Mouse (Mus musculus): ENCODE measurements around the gene Vav1. TPM values are rescaled to one million over a fixed set of nuclear protein-coding genes. Genes with fewer than 3 reads are reported as not detected.

The Vav1 gene
- polyA plus RNA-seq, 1 experiment, result 3.4 TPM

DNA sequence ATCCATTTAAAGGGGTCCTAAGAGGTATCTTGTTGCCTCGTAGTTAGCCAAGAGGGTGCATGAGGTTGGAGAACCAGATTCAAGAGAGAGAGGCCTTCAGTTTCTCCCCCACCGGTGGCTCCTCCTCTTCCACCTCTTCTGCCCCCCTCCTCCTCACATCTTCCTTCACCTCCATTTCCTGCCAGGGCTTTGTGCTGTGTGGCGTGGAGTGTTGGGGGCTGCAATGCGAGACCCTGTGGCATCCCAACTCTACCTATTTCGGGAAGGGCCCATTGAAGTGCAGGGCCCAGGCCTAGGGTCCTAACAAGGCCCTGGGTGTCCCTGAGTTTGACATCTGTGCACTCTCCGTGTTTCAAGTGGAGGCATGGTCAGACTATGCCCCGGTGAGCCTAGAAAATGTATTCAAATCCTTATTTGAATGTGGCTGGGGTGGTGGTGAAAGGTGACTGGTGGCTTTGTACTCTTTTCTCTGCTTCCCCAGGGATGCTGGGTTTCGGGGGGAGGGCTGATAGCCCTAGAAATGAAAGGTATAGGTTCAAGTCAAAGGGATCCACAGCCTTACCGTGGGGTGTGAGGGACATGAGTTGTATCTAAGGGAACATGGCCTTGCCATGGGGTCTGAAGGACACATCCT is 808 bp downstream of the Vav1 start:
- Histone ChIP-seq H3K36me3 (ENCODE audit: control insufficient read depth, insufficient read depth, low read length) (no peaks in the 10 kb centered on the region), H3K4me1 (ENCODE audit: control insufficient read depth, insufficient read depth, low read length) (no peaks in the 10 kb centered on the region; the same call in 1 of the 2 replicates), H3K4me3 (ENCODE audit: insufficient read depth, low read depth, low read length) (no peak overlapping the region; the same call in 1 of the 2 replicates), H3K27me3 (replicated peaks; ENCODE audit: control insufficient read depth, insufficient read depth, low read length) (no peaks in the 10 kb centered on the region), H3K27ac (ENCODE audit: insufficient read depth, low read depth, low read length) (no peak overlapping the region)
- WGBS, result 66% methylated on average over 9 of the region's 9 CpGs
- no peak for TF ChIP-seq POLR2A (IDR thresholded peaks at IDR 0.05; ENCODE audit: low read depth, low read length)
- no peak for DNase-seq

DNA sequence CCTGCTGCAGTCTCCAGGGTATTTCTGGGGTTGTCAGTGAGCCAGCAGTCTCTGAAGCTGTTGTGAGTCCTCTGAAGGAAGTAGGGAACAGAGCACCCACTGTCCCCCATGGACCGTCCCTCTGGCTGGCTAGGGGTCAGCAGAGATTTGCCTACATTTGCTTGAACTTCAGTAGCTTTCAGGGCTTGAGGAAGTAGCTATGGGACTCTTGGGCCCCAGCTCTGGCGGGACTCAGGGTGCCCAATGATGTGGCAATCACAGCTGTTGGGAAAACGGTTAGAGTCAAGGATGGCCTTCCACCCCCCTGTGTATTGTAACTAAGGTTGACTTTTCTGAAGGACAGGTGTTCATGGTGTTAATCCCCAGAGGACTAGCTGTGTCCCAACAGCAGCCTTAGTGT is 1.5 kb downstream of the Vav1 start:
- Histone ChIP-seq H3K4me3 (ENCODE audit: insufficient read depth, low read depth, low read length) (no peak overlapping the region), H3K27me3 (replicated peaks; ENCODE audit: control insufficient read depth, insufficient read depth, low read length) (no peaks in the 10 kb centered on the region), H3K4me1 (ENCODE audit: control insufficient read depth, insufficient read depth, low read length) (no peaks in the 10 kb centered on the region; the same call in 1 of the 2 replicates), H3K27ac (ENCODE audit: insufficient read depth, low read depth, low read length) (no peak overlapping the region), H3K36me3 (ENCODE audit: control insufficient read depth, insufficient read depth, low read length) (no peaks in the 10 kb centered on the region)
- DNase-seq, result no peak
- WGBS, result 78% methylated on average over 3 of the region's 3 CpGs
- no peak for TF ChIP-seq CTCF (conservative IDR thresholded peaks at IDR 0.05; ENCODE audit: insufficient read depth, insufficient read length, low read depth, low read length)
- no peak for TF ChIP-seq POLR2A (IDR thresholded peaks at IDR 0.05; ENCODE audit: low read depth, low read length)

DNA sequence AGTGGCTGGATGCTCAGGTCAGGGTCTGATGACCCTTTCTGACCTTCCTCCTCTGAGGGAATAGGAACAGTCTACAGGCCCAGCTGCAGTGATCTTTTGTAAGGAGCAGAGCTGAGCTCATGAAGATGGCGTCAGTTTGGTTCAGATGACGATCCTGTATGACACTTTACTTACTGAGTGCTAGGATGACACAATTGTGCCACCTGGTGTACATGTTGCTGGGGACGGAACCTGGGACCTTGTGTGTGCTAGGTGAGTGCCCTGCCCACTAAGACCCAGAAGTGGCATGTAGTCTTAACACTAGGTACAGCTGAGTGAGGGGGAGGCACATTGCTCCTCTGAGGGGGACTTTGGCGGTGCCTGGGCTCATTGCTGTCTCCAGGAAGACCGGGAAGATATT is 5.0 kb downstream of the Vav1 start:
- no peak overlapping the region for H3K4me3 ChIP-seq (ENCODE audit: insufficient read depth, low read depth, low read length)
- no peaks in the 10 kb centered on the region for H3K36me3 ChIP-seq (ENCODE audit: control insufficient read depth, insufficient read depth, low read length)
- no peaks in the 10 kb centered on the region for H3K27me3 ChIP-seq (replicated peaks; ENCODE audit: control insufficient read depth, insufficient read depth, low read length)
- peak; percentile 27; the same call in 1 of the 2 replicates for TF ChIP-seq CTCF (conservative IDR thresholded peaks at IDR 0.05; ENCODE audit: insufficient read depth, insufficient read length, low read depth, low read length)
- TF ChIP-seq POLR2A (IDR thresholded peaks at IDR 0.05; ENCODE audit: low read depth, low read length), result no peak
- no peak for DNase-seq
- 69% methylated on average over 5 of the region's 5 CpGs for WGBS
- no peaks in the 10 kb centered on the region for H3K4me1 ChIP-seq (ENCODE audit: control insufficient read depth, insufficient read depth, low read length)
- H3K27ac ChIP-seq (ENCODE audit: insufficient read depth, low read depth, low read length), result no peak overlapping the region

DNA sequence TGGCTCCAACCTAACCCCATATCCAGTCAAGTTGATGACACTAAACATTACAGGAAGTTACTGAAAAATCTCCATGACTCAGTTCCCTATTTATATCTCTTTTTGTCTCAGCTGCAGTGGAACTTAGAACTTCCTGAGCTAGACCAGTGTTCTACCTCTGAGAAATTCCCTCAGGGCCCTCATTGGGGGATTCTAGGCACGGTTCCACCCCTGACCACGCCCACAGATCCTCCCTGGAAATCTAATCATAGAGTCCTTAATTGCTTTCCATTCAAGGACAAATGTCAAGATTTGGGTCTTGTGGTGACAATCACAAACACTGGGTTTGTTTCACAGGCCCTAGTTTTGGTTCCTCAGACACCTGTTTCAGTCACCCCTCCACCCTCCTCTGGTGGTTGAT is 6.2 kb downstream of the Vav1 start:
- no peaks in the 10 kb centered on the region for H3K4me1 ChIP-seq (ENCODE audit: control insufficient read depth, insufficient read depth, low read length)
- H3K27me3 ChIP-seq (replicated peaks; ENCODE audit: control insufficient read depth, insufficient read depth, low read length), result no peaks in the 10 kb centered on the region
- H3K4me3 ChIP-seq (ENCODE audit: insufficient read depth, low read depth, low read length), result no peak overlapping the region
- TF ChIP-seq POLR2A (IDR thresholded peaks at IDR 0.05; ENCODE audit: low read depth, low read length), result no peak
- no peak for TF ChIP-seq CTCF (conservative IDR thresholded peaks at IDR 0.05; ENCODE audit: insufficient read depth, insufficient read length, low read depth, low read length)
- no peak overlapping the region for H3K27ac ChIP-seq (ENCODE audit: insufficient read depth, low read depth, low read length)
- WGBS, result 38% methylated on average over 2 of the region's 2 CpGs
- DNase-seq, result peak; percentile 10
- no peaks in the 10 kb centered on the region for H3K36me3 ChIP-seq (ENCODE audit: control insufficient read depth, insufficient read depth, low read length)

DNA sequence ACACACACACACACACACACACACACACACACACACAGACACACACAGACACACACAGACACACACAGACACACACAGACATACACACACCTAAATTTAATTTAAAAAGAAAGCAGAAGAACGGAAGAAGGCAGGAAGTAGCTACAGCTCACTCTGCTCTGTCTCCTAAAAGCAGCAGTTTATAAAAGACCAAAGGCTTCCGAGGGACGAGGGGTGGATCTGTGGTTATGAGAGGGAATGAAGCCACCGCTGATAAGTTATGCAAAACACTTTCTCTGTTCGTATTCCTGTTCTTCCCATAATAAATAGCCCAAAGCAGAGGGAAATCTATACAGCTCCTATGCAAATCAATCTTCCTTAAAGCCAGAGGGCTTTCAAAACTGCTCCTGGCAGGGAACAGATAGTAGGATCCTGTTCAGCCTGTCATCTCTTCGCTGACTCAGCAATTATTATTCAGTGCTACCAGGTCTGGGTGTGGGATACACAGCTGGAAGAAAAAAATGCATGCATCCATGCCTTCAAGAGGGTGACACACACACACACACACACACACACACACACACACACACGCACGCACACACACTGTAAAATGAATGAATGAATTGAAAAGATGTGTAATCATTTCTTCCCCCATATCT is 7.9 kb downstream of the Vav1 start:
- Histone ChIP-seq H3K27me3 (replicated peaks; ENCODE audit: control insufficient read depth, insufficient read depth, low read length) (no peaks in the 10 kb centered on the region), H3K27ac (ENCODE audit: insufficient read depth, low read depth, low read length) (no peak overlapping the region), H3K36me3 (ENCODE audit: control insufficient read depth, insufficient read depth, low read length) (no peaks in the 10 kb centered on the region), H3K4me3 (ENCODE audit: insufficient read depth, low read depth, low read length) (no peak overlapping the region), H3K4me1 (ENCODE audit: control insufficient read depth, insufficient read depth, low read length) (no peaks in the 10 kb centered on the region)
- DNase-seq, result no peak
- no peak for TF ChIP-seq POLR2A (IDR thresholded peaks at IDR 0.05; ENCODE audit: low read depth, low read length)
- TF ChIP-seq CTCF (conservative IDR thresholded peaks at IDR 0.05; ENCODE audit: insufficient read depth, insufficient read length, low read depth, low read length), result no peak
- 61% methylated on average over 8 of the region's 8 CpGs for WGBS

DNA sequence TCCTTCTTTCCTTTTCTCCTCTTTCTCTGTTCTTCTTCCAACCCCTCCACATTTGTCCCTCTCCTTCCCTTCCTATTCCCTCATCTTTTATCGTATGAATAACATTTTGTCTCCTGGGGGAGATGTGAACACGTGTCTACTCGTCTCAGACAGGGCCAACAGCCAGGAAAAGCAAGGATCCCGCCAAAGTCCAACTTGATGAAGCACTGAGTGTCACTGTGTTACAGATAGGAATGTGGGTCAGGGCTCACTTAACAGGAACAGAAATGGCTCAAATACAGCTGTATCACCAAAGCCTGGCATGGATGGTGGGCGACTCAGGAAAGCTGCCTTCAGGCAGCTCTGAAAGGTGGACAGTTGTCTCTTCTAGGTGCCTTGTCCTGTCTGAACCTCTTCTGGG is 10.4 kb downstream of the Vav1 start:
- Histone ChIP-seq H3K4me3 (ENCODE audit: insufficient read depth, low read depth, low read length) (no peak overlapping the region), H3K36me3 (ENCODE audit: control insufficient read depth, insufficient read depth, low read length) (no peaks in the 10 kb centered on the region), H3K27ac (ENCODE audit: insufficient read depth, low read depth, low read length) (no peak overlapping the region), H3K4me1 (ENCODE audit: control insufficient read depth, insufficient read depth, low read length) (no peaks in the 10 kb centered on the region), H3K27me3 (replicated peaks; ENCODE audit: control insufficient read depth, insufficient read depth, low read length) (no peaks in the 10 kb centered on the region)
- 61% methylated on average over 5 of the region's 5 CpGs for WGBS
- no peak for DNase-seq
- TF ChIP-seq POLR2A (IDR thresholded peaks at IDR 0.05; ENCODE audit: low read depth, low read length) (no peak), CTCF (conservative IDR thresholded peaks at IDR 0.05; ENCODE audit: insufficient read depth, insufficient read length, low read depth, low read length) (no peak)

DNA sequence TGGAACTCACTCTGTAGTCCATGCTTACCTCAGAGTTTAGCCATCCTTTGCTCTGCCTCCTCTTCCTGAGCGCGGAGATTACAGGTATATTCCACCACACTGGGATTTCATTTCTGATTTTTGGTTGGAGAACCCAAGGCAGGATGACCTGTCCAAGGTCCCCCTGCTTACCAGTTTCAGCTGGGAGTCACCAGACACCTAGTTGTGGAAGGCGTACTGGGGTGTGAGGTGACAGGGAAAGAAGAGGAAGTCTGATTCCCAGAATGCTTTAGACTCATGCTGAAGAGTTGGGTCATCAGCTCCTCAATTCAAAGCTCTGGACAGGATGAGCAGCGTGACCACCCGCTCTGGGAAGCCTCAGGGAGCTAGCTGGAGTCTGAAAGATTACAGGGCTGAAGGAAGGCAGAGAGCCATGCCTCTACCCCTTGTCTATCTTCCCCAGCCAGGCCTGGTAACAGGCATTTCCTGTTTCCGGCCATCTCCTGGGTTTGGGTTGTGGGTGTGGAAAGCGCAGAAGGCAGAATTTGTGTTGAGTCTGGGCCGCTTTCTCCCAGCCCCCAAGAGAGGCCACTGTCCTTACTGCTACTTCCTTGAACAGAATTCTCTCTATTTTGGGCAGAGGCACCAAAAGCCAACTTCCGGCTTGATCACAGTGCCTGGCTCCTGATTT is 11.2 kb downstream of the Vav1 start:
- DNase-seq, result peak; percentile 12
- H3K4me1 ChIP-seq (ENCODE audit: control insufficient read depth, insufficient read depth, low read length), result no peaks in the 10 kb centered on the region
- no peaks in the 10 kb centered on the region for H3K36me3 ChIP-seq (ENCODE audit: control insufficient read depth, insufficient read depth, low read length)
- no peak overlapping the region for H3K4me3 ChIP-seq (ENCODE audit: insufficient read depth, low read depth, low read length)
- 77% methylated on average over 9 of the region's 9 CpGs for WGBS
- no peaks in the 10 kb centered on the region for H3K27me3 ChIP-seq (replicated peaks; ENCODE audit: control insufficient read depth, insufficient read depth, low read length)
- no peak for TF ChIP-seq POLR2A (IDR thresholded peaks at IDR 0.05; ENCODE audit: low read depth, low read length)
- no peak for TF ChIP-seq CTCF (conservative IDR thresholded peaks at IDR 0.05; ENCODE audit: insufficient read depth, insufficient read length, low read depth, low read length)
- H3K27ac ChIP-seq (ENCODE audit: insufficient read depth, low read depth, low read length), result no peak overlapping the region
